Mouse (Mus musculus) heart, embryonic 13.5 days (tissue): ENCODE results near the gene L3mbtl4. TPM values are rescaled to one million over a fixed set of nuclear protein-coding genes. Genes with fewer than 3 reads are reported as not detected.
A peak's percentile ranks its signal among the peaks of the same experiment; 100 is the strongest.

Experiments used
- ATAC-seq: fragments of 200-750 bp; cut with Nextera tagmentation; 2 replicates; pipeline ENCODE4 v1.8.0; 2017; ENCODE audit warnings: moderate TSS enrichment; ENCODE audit not compliant: insufficient number of reproducible peaks, low FRiP score, low TSS enrichment; ENCODE audit errors: extremely low read depth
- H3K27ac ChIP-seq: fragments of 300-500 bp; sonication (generic); replicated peaks from 2 replicates; pipeline ENCODE4 v1.5.1; 2015; ENCODE audit warnings: moderate library complexity, mild to moderate bottlenecking, inconsistent platforms
- H3K27me3 ChIP-seq: fragments of 300-500 bp; sonication (generic); replicated peaks from 2 replicates; pipeline ENCODE4 v1.6.1; 2015; ENCODE audit warnings: mild to moderate bottlenecking, inconsistent platforms
- H3K36me3 ChIP-seq: fragments of 300-500 bp; sonication (generic); 2 replicates; pipeline ENCODE4 v1.6.1; 2015; ENCODE audit warnings: mild to moderate bottlenecking, inconsistent platforms
- H3K4me1 ChIP-seq: fragments of 300-500 bp; sonication (generic); 2 replicates; pipeline ENCODE4 v1.6.1; 2015; ENCODE audit warnings: inconsistent platforms
- H3K4me2 ChIP-seq: fragments of 300-500 bp; sonication (generic); 2 replicates; pipeline ENCODE4 v1.6.1; 2015; ENCODE audit warnings: inconsistent platforms, mild to moderate bottlenecking, moderate library complexity
- H3K4me3 ChIP-seq: fragments of 300-500 bp; sonication (generic); 2 replicates; pipeline ENCODE4 v1.5.1; 2015; ENCODE audit warnings: moderate library complexity, mild to moderate bottlenecking, inconsistent platforms
- H3K9ac ChIP-seq: fragments of 300-500 bp; sonication (generic); 2 replicates; pipeline ENCODE4 v1.6.1; 2015; ENCODE audit warnings: inconsistent platforms, mild to moderate bottlenecking, moderate library complexity
- H3K9me3 ChIP-seq: fragments of 300-500 bp; sonication (generic); 2 replicates; pipeline ENCODE4 v1.6.1; 2016; ENCODE audit warnings: inconsistent platforms
- whole genome bisulfite sequencing: fragments of 180-500 bp; shearing (Covaris S2); methylation state at CpG from one replicate; pipeline ENCODE4 v1.1.7; 2015; ENCODE audit warnings: mixed read lengths; 5-methylcytosine and 5-hydroxymethylcytosine counted together
- polyA plus RNA-seq: library from polyadenylated mRNA; unstranded; fragments of >200 nt; fragmentation: Nextera tagmentation; extraction: Ambion mirVana; gene quantifications from 2 replicates; pipeline ENCODE4 v1.2.1, GENCODE M21; 2015

Gene L3mbtl4
- polyA plus RNA-seq = 0.21 TPM in 1 of 2 replicates, not detected in the other

DNA sequence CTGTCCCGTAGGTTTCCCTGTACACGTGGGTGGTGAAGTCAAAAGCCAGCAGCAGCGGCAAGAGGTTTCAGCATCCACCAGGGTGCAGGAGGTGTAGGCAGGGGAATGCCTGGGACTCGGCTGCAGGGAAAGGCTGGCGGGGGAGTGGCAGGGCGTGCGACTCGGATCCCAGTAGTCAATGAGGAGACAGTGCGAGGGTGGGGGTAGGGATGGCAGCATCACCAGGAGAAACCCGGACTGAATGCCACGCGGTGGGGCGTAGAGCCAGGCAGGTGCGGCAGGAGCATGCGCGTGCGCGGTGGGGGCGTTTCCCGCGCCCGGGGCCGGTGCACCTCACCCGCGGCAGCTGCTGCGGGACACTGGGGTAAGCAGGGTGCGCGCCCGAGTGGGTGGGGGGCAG lies at the start of gene L3mbtl4:
Gene L3mbtl4 (plus strand): TSS at position 271 of the 400 bp plus-strand sequence.
- ATAC-seq = no peak; the same call in 1 of the 2 replicates

DNA sequence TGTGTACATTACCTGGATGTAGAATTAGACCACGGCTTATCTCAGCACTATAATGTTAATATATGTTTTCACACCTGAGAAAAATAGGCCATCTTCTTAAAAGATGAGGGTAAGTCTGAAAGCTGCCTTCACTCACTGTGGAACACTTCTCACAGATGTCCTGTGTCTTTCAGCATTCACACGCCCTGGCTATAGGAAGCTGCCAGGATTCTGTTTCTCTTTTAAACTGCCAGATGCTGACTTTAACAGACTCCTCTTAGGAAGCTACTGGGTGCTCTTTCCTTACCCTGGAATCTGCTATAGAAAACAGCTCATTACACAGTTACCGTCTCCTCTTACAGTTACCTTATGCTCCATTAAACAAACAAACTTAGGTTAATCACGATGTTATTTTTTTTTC lies 43.1 kb upstream of the L3mbtl4 start:
- no peaks in the 10 kb centered on the region for H3K27me3 ChIP-seq
- no peaks in the 10 kb centered on the region for H3K9me3 ChIP-seq
- no peak overlapping the region for H3K4me3 ChIP-seq
- H3K36me3 ChIP-seq = no peaks in the 10 kb centered on the region
- H3K27ac ChIP-seq = no peak overlapping the region
- no peak for ATAC-seq
- H3K9ac ChIP-seq = no peak overlapping the region
- H3K4me1 ChIP-seq = no peaks in the 10 kb centered on the region
- WGBS = 62% methylated on average over 4 of the region's 4 CpGs
- H3K4me2 ChIP-seq = no peak overlapping the region

More for the DNA sequence above, at the start of gene L3mbtl4:
- Histone ChIP-seq H3K27me3 (peaks cover 61% of the 10 kb centered on the region), H3K9me3 (no peaks in the 10 kb centered on the region), H3K36me3 (no peaks in the 10 kb centered on the region), H3K4me3 (peak within 1 kb of the TSS; percentile 48), H3K4me1 (peaks cover 7% of the 10 kb centered on the region; the same call in 1 of the 2 replicates), H3K27ac (no peak within 1 kb of the TSS), H3K9ac (peak within 1 kb of the TSS; percentile 42), H3K4me2 (peak within 1 kb of the TSS; percentile 75)
- WGBS = under 1% methylated on average over 29 of the region's 29 CpGs

- no peaks in the 10 kb centered on the region for H3K9me3 ChIP-seq
- no peak overlapping the region for H3K4me2 ChIP-seq
- no peaks in the 10 kb centered on the region for H3K27me3 ChIP-seq
- H3K4me1 ChIP-seq = no peaks in the 10 kb centered on the region
- ATAC-seq = no peak
- no peaks in the 10 kb centered on the region for H3K36me3 ChIP-seq
- H3K4me3 ChIP-seq = no peak overlapping the region
- no peak overlapping the region for H3K27ac ChIP-seq
- H3K9ac ChIP-seq = no peak overlapping the region
- WGBS = 80% methylated on average over 4 of the region's 4 CpGs
Measured at GRCm38 (mm10) chr17:68235380-68235779, 38.2 kb upstream of the L3mbtl4 start.

DNA sequence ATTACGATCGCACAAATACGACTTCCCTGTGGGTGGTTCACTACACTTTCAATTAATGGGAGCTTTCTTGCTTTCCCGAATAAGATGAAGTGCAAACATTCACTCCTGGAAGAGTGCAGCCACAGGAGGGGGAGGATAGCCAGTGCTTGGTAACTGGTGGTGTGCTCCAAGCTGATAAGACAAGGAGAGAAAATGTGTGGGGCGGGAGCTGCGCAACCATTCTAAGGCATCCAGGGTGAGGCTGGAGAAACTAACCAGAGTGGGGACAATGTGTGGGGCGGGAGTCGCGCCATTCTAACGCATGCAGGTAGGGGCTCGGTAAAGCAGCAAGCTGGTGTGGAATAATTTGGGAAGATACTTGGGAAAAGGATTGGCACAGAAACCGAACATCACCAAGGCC lies 36.6 kb upstream of the L3mbtl4 start:
- Histone ChIP-seq H3K27me3 (no peaks in the 10 kb centered on the region), H3K9ac (no peak overlapping the region), H3K36me3 (no peaks in the 10 kb centered on the region), H3K9me3 (no peaks in the 10 kb centered on the region), H3K4me2 (peak overlapping the region; percentile 16; the same call in 1 of the 2 replicates), H3K4me1 (no peaks in the 10 kb centered on the region), H3K4me3 (no peak overlapping the region), H3K27ac (no peak overlapping the region)
- no peak for ATAC-seq
- WGBS = 63% methylated on average over 12 of the region's 12 CpGs

DNA sequence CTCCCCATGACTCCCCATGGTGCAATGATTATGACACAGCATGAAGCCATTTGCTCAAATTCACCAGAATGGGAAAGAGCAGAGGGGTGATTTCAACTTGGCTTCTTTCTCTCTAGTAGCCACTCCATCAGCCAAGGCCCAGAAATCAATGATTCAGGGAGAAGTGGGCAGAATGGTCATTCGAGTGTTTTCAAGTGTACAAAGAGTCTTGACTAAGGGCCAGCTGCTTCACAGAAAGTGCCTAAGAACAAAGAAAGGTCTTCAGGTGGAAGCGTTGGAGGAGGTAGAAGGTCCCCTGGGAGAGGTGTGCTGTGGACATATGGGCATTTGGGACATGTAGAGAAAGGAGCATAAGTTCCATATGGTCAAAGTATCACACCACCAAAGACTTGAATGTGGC lies 33.4 kb upstream of the L3mbtl4 start:
- Histone ChIP-seq H3K9me3 (no peaks in the 10 kb centered on the region), H3K27me3 (no peaks in the 10 kb centered on the region), H3K4me1 (0 out of 2 replicates have a peak, but pooled peaks cover 4% of the 10 kb centered on the region), H3K27ac (no peak overlapping the region), H3K4me3 (no peak overlapping the region), H3K9ac (no peak overlapping the region), H3K36me3 (no peaks in the 10 kb centered on the region), H3K4me2 (no peak overlapping the region)
- 63% methylated on average over 2 of the region's 2 CpGs for WGBS
- no peak for ATAC-seq

DNA sequence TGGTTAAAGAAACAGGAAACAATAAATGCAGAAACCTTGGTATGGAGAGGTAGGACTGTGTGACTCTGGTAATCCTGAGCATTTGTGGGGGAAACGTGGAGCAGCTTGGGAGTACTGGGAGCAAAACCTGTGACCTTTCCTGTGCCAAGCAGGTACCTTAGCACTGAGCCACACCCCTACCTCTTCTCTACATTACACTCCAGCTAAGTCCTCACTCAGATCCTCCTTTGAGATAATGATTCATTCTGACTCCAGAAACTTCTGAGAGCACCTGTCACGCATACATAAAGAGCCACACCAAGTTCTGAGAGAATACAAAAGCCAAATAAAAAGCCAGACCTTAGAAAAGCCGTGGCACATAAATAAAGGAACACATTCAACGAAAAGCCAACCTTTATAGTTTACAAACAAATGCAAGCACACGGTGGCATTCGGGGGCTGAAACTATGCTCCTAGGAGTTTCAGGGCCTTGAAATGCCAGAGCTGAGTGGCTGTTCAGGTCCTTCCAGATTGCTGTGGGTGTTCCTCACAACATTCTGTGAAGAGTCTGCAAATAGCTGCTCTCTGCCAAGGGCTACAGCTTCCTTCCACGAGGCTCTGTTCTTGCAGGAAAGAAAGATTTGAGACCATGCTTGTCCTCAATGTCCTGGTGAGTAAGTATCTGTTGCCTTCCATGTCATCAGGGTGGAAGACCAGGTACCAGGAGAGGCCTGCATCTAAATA lies 8.6 kb upstream of the L3mbtl4 start:
- ATAC-seq = no peak
- peaks cover 7% of the 10 kb centered on the region; the same call in 1 of the 2 replicates for H3K27me3 ChIP-seq
- H3K27ac ChIP-seq = no peak overlapping the region
- H3K9me3 ChIP-seq = peaks cover 8% of the 10 kb centered on the region; the same call in 1 of the 2 replicates
- no peaks in the 10 kb centered on the region for H3K4me1 ChIP-seq
- H3K9ac ChIP-seq = no peak overlapping the region
- no peaks in the 10 kb centered on the region for H3K36me3 ChIP-seq
- H3K4me3 ChIP-seq = no peak overlapping the region
- WGBS = 69% methylated on average over 7 of the region's 7 CpGs
- H3K4me2 ChIP-seq = no peak overlapping the region

- H3K4me1 ChIP-seq = peaks cover 7% of the 10 kb centered on the region; the same call in 1 of the 2 replicates
- WGBS = 20% methylated on average over 14 of the region's 14 CpGs
- no peaks in the 10 kb centered on the region for H3K9me3 ChIP-seq
- peak overlapping the region; percentile 42 for H3K9ac ChIP-seq
- H3K4me2 ChIP-seq = peak overlapping the region; percentile 75
- no peaks in the 10 kb centered on the region for H3K36me3 ChIP-seq
- H3K4me3 ChIP-seq = peak overlapping the region; percentile 48
- peaks cover 61% of the 10 kb centered on the region for H3K27me3 ChIP-seq
- ATAC-seq = no peak
- H3K27ac ChIP-seq = no peak overlapping the region
Measured at GRCm38 (mm10) chr17:68273954-68274353, 357 bp downstream of the L3mbtl4 start.

GRCm38 (mm10) chr17:68275138-68275537 lies 1.5 kb downstream of the L3mbtl4 start:
- no peak for ATAC-seq
- whole genome bisulfite sequencing = 74% methylated on average over 2 of the region's 2 CpGs

GRCm38 (mm10) chr17:68280915-68281314 lies 7.3 kb downstream of the L3mbtl4 start:
- Histone ChIP-seq H3K36me3 (no peaks in the 10 kb centered on the region), H3K9ac (no peak overlapping the region), H3K27ac (no peak overlapping the region), H3K4me1 (no peaks in the 10 kb centered on the region), H3K4me3 (no peak overlapping the region), H3K27me3 (peaks cover 3% of the 10 kb centered on the region), H3K4me2 (no peak overlapping the region), H3K9me3 (no peaks in the 10 kb centered on the region)
- ATAC-seq = no peak
- WGBS = 73% methylated on average over 2 of the region's 2 CpGs

More at GRCm38 (mm10) chr17:68275138-68275537, 1.5 kb downstream of the L3mbtl4 start:
- H3K27ac ChIP-seq = no peak overlapping the region
- peaks cover 7% of the 10 kb centered on the region; the same call in 1 of the 2 replicates for H3K4me1 ChIP-seq
- no peak overlapping the region for H3K4me2 ChIP-seq
- no peak overlapping the region for H3K9ac ChIP-seq
- H3K9me3 ChIP-seq = no peaks in the 10 kb centered on the region
- peaks cover 53% of the 10 kb centered on the region for H3K27me3 ChIP-seq
- H3K4me3 ChIP-seq = no peak overlapping the region
- H3K36me3 ChIP-seq = no peaks in the 10 kb centered on the region

DNA sequence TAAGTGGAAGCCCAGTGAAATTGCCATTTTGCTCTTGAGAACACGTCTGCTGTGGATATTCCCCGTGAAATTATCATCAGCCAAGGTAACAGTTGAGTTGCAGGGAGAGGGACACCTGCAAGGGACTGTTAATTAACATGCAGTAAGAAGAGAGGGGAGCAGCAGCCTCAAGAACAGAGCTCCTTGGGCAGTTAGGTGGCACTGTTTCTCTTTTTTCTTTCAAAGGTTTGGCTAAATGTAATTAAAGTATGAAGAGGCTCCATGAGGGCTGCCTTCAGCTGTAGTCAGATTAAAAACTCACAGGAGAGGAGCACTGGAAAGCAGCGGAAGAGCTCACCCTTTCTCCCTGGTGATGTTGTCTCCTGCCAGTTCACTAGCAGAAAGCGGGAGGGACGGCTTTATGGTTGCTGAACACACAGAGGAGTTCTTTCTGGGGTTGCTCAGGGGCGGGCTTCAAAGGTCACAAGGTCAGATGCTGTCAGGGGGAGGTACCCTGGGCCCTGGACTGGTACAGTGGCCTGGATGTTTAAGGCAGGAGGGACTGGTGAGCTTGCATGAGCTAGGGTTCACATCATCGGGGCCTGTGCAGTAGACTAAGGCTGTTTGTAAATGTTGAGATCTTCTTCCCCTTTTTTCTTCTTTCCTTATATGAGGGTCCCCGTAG lies 11.7 kb downstream of the L3mbtl4 start:
- 51% methylated on average over 8 of the region's 8 CpGs for WGBS

DNA sequence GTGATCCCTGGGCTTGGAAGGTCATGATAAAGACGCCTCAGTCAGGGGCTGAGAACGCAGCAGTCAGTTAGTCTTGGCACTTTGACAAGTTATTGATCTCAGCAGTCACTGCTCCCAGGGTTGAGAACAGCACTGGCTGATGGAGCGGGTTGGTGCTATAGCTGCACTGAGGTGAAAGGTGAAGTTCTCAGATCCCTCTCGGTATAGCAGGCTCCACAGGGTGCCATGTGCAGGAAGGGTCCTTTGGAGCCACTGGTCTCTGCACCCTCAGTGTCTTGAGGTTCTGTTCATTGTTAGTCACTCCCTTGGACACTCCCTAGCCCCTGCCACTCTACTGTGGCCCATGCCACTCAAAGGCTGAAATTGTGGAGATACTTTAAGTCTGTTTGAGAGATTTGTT lies 14.5 kb downstream of the L3mbtl4 start:
- Histone ChIP-seq H3K9ac (no peak overlapping the region), H3K27me3 (no peaks in the 10 kb centered on the region), H3K4me1 (no peaks in the 10 kb centered on the region), H3K4me2 (no peak overlapping the region), H3K9me3 (no peaks in the 10 kb centered on the region), H3K36me3 (no peaks in the 10 kb centered on the region), H3K27ac (no peak overlapping the region), H3K4me3 (no peak overlapping the region)
- no peak for ATAC-seq
- 75% methylated on average over 4 of the region's 4 CpGs for WGBS

More for the DNA sequence above, 11.7 kb downstream of the L3mbtl4 start:
- no peak for ATAC-seq
- Histone ChIP-seq H3K27me3 (no peaks in the 10 kb centered on the region), H3K9ac (no peak overlapping the region), H3K27ac (no peak overlapping the region), H3K4me1 (no peaks in the 10 kb centered on the region), H3K4me3 (no peak overlapping the region), H3K4me2 (no peak overlapping the region), H3K9me3 (no peaks in the 10 kb centered on the region), H3K36me3 (no peaks in the 10 kb centered on the region)
